Mouse (Mus musculus) heart, embryonic 13.5 days (tissue): Measurements from ENCODE around the gene Sirt2. TPM values are rescaled to one million over a fixed set of nuclear protein-coding genes. Genes with fewer than 3 reads are reported as not detected.

Experiments
- ATAC-seq: fragments of 200-750 bp; cut with Nextera tagmentation; 2 replicates; pipeline ENCODE4 v1.8.0; 2017; ENCODE audit warnings: moderate TSS enrichment; ENCODE audit not compliant: insufficient number of reproducible peaks, low FRiP score, low TSS enrichment; ENCODE audit errors: extremely low read depth
- H3K27ac ChIP-seq: fragments of 300-500 bp; sonication (generic); replicated peaks from 2 replicates; pipeline ENCODE4 v1.5.1; 2015; ENCODE audit warnings: moderate library complexity, mild to moderate bottlenecking, inconsistent platforms
- H3K27me3 ChIP-seq: fragments of 300-500 bp; sonication (generic); replicated peaks from 2 replicates; pipeline ENCODE4 v1.6.1; 2015; ENCODE audit warnings: mild to moderate bottlenecking, inconsistent platforms
- H3K36me3 ChIP-seq: fragments of 300-500 bp; sonication (generic); 2 replicates; pipeline ENCODE4 v1.6.1; 2015; ENCODE audit warnings: mild to moderate bottlenecking, inconsistent platforms
- H3K4me1 ChIP-seq: fragments of 300-500 bp; sonication (generic); 2 replicates; pipeline ENCODE4 v1.6.1; 2015; ENCODE audit warnings: inconsistent platforms
- H3K4me2 ChIP-seq: fragments of 300-500 bp; sonication (generic); 2 replicates; pipeline ENCODE4 v1.6.1; 2015; ENCODE audit warnings: inconsistent platforms, mild to moderate bottlenecking, moderate library complexity
- H3K4me3 ChIP-seq: fragments of 300-500 bp; sonication (generic); 2 replicates; pipeline ENCODE4 v1.5.1; 2015; ENCODE audit warnings: moderate library complexity, mild to moderate bottlenecking, inconsistent platforms
- H3K9ac ChIP-seq: fragments of 300-500 bp; sonication (generic); 2 replicates; pipeline ENCODE4 v1.6.1; 2015; ENCODE audit warnings: inconsistent platforms, mild to moderate bottlenecking, moderate library complexity
- H3K9me3 ChIP-seq: fragments of 300-500 bp; sonication (generic); 2 replicates; pipeline ENCODE4 v1.6.1; 2016; ENCODE audit warnings: inconsistent platforms
- WGBS: fragments of 180-500 bp; shearing (Covaris S2); methylation state at CpG from one replicate; pipeline ENCODE4 v1.1.7; 2015; ENCODE audit warnings: mixed read lengths; 5-methylcytosine and 5-hydroxymethylcytosine counted together
- polyA plus RNA-seq: library from polyadenylated mRNA; unstranded; fragments of >200 nt; fragmentation: Nextera tagmentation; extraction: Ambion mirVana; gene quantifications from 2 replicates; pipeline ENCODE4 v1.2.1, GENCODE M21; 2015

Gene Sirt2
- polyA plus RNA-seq, 1 experiment from 2014 or later: 48.9 TPM

DNA sequence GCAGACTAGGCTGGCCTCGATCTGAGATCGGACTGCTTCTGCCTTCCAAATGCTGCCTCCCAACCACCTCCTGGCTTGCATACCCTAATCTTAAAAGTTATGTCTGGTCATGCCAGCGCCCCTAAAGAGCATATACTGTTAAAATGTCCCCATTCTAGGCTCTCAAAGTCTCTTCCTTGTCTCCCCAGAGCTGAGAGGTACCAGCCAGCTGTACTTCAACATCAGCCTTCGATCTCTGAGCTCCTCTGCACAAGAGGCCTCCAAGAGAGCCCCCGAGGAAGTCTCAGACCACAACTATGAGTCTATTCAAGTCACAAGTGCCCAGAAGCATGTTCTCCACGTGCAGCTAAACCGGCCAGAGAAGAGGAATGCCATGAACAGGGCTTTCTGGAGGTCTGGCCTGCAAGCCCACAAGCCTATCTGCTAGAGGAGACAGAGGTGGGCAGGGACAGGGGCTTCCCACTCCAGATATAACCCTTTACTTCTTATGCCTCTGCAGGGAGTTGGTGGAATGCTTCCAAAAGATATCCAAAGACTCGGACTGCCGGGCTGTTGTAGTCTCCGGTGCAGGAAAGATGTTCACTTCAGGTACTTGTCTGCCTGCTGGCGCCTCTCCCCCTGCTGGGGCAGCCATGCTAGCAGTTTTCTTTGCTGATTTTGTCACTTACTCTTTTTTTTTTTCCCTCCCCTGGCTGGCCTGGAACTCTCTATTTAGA, 59.3 kb downstream of the Sirt2 start:
- Histone ChIP-seq H3K4me3 (peak overlapping the region; percentile 52), H3K9ac (peak overlapping the region; percentile 81), H3K36me3 (peaks cover 44% of the 10 kb centered on the region), H3K27me3 (no peaks in the 10 kb centered on the region), H3K27ac (peak overlapping the region; percentile 90), H3K4me2 (peak overlapping the region; percentile 66), H3K4me1 (peaks cover 43% of the 10 kb centered on the region), H3K9me3 (no peaks in the 10 kb centered on the region)
- WGBS: 32% methylated on average over 11 of the region's 11 CpGs
- no peak for ATAC-seq

DNA sequence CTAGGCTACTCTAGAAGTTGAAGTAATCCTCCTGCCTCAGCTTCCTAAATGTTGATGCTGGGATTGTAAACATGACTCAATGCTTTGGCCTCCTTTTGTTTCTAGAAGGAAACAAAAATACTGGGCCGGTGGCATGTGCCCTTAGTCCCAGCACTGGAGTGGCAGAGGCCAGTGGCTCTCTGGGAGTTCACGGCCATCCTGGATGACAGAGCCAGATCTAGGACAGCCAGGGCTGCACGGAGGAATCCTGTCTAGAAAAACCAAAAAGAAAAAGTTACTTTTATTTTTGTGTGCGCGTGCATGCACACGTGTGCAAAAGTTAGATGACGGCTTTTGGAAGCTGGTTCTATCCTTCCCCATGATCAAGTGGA, 59.9 kb downstream of the Sirt2 start:
- Histone ChIP-seq H3K27me3 (no peaks in the 10 kb centered on the region), H3K36me3 (peaks cover 42% of the 10 kb centered on the region), H3K4me1 (peaks cover 41% of the 10 kb centered on the region), H3K9ac (peak overlapping the region; percentile 81; the same call in 1 of the 2 replicates), H3K4me2 (peak overlapping the region; percentile 66), H3K4me3 (peak overlapping the region; percentile 52), H3K9me3 (no peaks in the 10 kb centered on the region), H3K27ac (peak overlapping the region; percentile 90)
- 88% methylated on average over 7 of the region's 7 CpGs for WGBS
- no peak for ATAC-seq

DNA sequence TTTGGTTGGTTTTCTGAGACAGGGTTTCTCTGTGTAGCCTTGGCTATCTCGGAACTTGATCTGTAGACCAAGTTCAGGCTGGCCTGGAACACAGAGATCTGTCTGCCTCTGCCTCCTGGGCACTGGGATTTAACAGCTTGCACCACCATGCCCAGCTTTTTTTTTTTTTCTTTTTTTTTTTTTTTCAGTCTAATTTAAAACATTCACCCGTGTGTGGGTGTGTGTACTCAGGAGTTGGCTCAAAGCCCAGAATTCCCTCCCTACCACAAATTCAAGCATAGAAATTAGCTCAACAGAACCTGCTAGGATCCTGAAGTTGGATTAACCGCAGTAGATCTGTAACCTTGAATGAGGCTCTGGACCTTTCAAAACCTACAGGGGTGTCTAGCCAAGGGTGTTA, 60.8 kb downstream of the Sirt2 start:
- WGBS: 49% methylated on average over 3 of the region's 3 CpGs
- no peak for ATAC-seq
- H3K4me1 ChIP-seq: peaks cover 42% of the 10 kb centered on the region
- no peak overlapping the region for H3K4me3 ChIP-seq
- H3K27me3 ChIP-seq: no peaks in the 10 kb centered on the region
- no peak overlapping the region for H3K9ac ChIP-seq
- peaks cover 42% of the 10 kb centered on the region for H3K36me3 ChIP-seq
- no peak overlapping the region for H3K4me2 ChIP-seq
- H3K9me3 ChIP-seq: no peaks in the 10 kb centered on the region
- no peak overlapping the region for H3K27ac ChIP-seq

DNA sequence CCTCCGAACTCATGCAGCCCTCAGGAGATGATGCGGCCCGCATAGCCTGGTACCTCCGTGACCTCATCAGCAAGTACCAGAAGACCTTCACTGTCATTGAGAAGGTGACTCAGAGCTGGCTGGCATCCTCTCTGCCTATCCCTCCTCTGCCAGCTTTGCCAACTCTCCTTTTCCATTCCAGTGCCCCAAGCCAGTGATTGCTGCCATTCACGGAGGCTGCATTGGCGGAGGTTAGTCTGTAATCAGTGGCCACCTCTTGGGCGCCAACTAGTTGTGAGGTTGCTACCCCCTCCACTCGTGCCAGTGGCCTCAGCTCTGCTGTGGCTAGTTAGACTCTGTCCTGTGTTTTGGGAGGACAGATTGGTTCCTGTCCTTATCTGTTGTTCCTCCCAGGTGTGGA, 63.3 kb downstream of the Sirt2 start:
- Histone ChIP-seq H3K27ac (no peak overlapping the region), H3K36me3 (peaks cover 36% of the 10 kb centered on the region), H3K4me2 (no peak overlapping the region), H3K9ac (no peak overlapping the region), H3K4me1 (peaks cover 29% of the 10 kb centered on the region), H3K9me3 (no peaks in the 10 kb centered on the region), H3K27me3 (no peaks in the 10 kb centered on the region), H3K4me3 (no peak overlapping the region)
- no peak for ATAC-seq
- 90% methylated on average over 8 of the region's 8 CpGs for WGBS

DNA sequence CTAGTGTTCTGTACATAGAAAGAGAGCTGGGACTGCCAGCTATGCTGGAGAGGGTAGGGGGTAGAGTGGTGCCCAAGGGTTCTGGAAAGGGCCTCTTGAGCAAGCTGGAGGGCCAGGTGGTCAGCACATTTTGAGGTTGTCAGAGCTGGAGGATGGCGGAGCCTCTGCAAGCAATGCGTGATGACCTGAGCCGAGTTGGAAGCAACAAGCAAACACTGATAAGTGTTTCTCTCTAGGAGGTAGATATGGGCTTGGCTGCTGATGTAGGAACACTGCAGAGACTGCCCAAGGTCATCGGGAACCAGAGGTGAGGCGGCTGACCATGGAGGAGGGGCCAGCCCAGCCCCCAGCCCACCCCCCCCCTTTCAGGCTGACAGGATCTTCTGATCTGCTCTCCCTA, 64.4 kb downstream of the Sirt2 start:
- ATAC-seq: no peak
- H3K27ac ChIP-seq: no peak overlapping the region

DNA sequence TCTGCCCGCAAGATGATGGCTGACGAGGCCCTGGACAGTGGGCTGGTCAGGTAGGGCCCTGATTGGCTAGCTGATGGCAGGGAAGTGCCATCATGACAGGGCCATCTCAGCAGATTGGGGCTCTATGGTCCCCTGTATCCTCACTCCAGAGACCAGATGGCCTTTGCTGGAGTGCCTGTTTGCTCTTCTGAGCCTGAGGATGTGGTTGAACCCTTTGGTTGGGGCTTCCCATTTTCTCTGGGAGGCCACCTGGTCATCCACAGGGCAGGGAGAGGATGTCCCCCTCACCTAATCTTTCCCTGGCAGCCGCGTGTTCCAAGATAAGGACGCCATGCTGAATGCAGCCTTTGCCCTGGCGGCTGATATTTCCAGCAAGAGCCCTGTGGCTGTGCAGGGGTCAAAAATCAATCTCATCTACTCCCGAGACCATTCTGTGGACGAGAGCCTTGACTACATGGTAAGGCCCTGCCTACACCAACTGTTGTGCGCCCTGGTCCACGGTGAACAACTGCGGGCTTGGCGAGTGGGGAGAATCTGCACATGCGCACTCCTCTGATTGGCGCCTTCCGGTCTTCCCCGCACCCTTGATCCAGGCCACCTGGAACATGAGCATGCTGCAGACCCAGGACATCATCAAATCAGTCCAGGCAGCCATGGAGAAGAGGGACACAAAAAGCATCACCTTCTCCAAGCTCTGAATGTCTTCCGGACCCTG, 65.0 kb downstream of the Sirt2 start:
- Histone ChIP-seq H3K4me3 (no peak overlapping the region), H3K27ac (no peak overlapping the region), H3K9me3 (no peaks in the 10 kb centered on the region), H3K36me3 (peaks cover 34% of the 10 kb centered on the region), H3K4me1 (peaks cover 17% of the 10 kb centered on the region), H3K4me2 (no peak overlapping the region), H3K9ac (no peak overlapping the region), H3K27me3 (no peaks in the 10 kb centered on the region)
- WGBS: 74% methylated on average over 17 of the region's 17 CpGs
- ATAC-seq: no peak

More for the DNA sequence above, 64.4 kb downstream of the Sirt2 start:
- peaks cover 23% of the 10 kb centered on the region for H3K4me1 ChIP-seq
- WGBS: 52% methylated on average over 5 of the region's 5 CpGs
- H3K4me3 ChIP-seq: no peak overlapping the region
- H3K4me2 ChIP-seq: no peak overlapping the region
- no peaks in the 10 kb centered on the region for H3K27me3 ChIP-seq
- peaks cover 36% of the 10 kb centered on the region for H3K36me3 ChIP-seq
- H3K9ac ChIP-seq: no peak overlapping the region
- H3K9me3 ChIP-seq: no peaks in the 10 kb centered on the region

DNA sequence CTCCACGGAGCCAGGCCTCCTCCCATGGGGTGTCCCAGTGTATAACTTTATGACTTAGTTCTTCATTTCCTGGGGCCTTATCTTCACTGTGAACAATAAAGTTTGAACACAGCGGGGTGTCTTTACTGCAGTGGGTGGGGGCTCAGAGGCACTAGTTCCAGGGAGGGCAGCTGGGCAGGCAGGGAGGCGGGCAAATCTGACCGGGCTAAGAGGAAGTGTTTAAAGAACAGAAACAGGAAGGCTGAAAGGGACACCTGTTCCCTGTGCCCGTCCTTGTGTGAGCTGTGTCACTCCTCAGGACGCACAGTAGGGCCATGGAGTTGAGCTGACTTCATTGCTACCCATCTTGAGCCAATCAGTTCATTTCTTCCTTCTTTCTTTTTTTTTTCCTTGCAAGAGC, 65.6 kb downstream of the Sirt2 start:
- no peak overlapping the region for H3K27ac ChIP-seq
- H3K4me3 ChIP-seq: no peak overlapping the region
- H3K4me2 ChIP-seq: no peak overlapping the region
- H3K9me3 ChIP-seq: no peaks in the 10 kb centered on the region
- H3K9ac ChIP-seq: no peak overlapping the region
- peaks cover 15% of the 10 kb centered on the region for H3K4me1 ChIP-seq
- H3K36me3 ChIP-seq: peaks cover 32% of the 10 kb centered on the region
- no peak for ATAC-seq
- 79% methylated on average over 6 of the region's 6 CpGs for WGBS
- no peaks in the 10 kb centered on the region for H3K27me3 ChIP-seq

DNA sequence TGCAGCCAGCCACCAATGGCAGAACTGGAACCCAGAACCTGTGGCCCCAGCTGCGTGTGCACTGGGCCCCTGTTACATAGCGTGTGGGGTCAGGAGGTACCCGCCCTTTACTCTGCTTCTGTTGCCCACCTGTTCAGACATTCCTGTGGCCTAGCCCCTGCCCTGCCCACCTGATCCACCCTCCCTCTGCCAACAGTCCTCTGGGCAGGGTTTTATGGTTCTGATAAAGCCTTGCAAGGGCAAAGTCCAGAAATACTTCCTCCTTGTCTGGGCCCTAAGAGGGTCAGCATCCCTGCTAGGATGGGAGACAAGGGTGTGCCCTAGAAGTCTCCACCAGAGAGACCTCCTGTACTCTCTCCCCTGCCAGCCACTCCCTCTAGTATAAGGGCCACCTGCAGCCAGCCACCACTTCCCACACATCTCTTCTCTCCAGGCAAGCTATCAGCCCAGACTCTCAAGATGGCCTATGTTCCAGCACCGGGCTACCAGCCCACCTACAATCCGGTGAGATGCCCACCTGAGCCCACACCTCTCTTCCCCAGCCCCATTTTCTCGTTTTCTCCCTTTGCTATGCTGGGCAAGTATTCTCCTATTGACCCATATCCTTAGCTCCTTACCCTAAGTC, 67.3 kb downstream of the Sirt2 start, which contains the start of gene Lgals4:
Gene Lgals4 (plus strand): TSS at position 132 of the 625 bp plus-strand sequence.
- ATAC-seq: no peak
- WGBS: 80% methylated on average over 6 of the region's 6 CpGs

DNA sequence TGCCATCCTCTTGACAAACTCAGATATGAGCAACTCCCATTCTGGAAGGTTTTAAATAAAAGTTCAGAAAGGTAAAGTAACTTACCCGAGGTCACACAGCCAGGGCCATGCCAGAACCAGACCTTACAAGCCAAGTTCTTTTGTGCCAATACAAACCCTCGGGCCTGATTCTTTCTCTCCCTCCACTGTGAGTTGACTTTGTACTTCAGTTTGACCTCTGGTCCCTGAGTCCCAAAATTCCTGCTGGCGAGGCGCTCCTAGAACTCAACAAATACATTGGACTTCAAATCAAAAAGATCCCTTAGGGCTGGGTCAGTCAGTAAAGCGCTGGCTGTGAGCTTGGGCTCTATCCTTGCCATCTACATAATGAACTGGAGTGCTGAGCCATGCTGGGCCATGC, 70.4 kb downstream of the Sirt2 start:
- 82% methylated on average over 5 of the region's 5 CpGs for WGBS
- Histone ChIP-seq H3K27ac (no peak overlapping the region), H3K9ac (no peak overlapping the region), H3K4me2 (no peak overlapping the region), H3K4me1 (no peaks in the 10 kb centered on the region), H3K9me3 (no peaks in the 10 kb centered on the region), H3K36me3 (peaks cover 6% of the 10 kb centered on the region), H3K4me3 (no peak overlapping the region), H3K27me3 (no peaks in the 10 kb centered on the region)
- no peak for ATAC-seq

More for the DNA sequence above, 67.3 kb downstream of the Sirt2 start, which contains the start of gene Lgals4:
- H3K27ac ChIP-seq: no peak within 1 kb of the TSS
- H3K4me1 ChIP-seq: peaks cover 7% of the 10 kb centered on the region
- no peak within 1 kb of the TSS for H3K4me2 ChIP-seq
- no peak within 1 kb of the TSS for H3K4me3 ChIP-seq
- H3K9ac ChIP-seq: no peak within 1 kb of the TSS
- no peaks in the 10 kb centered on the region for H3K27me3 ChIP-seq
- H3K9me3 ChIP-seq: no peaks in the 10 kb centered on the region
- peaks cover 32% of the 10 kb centered on the region for H3K36me3 ChIP-seq
